Mouse (Mus musculus) intestine, embryonic 15.5 days (tissue): ENCODE results near the gene Ascl2. TPM values are rescaled to one million over a fixed set of nuclear protein-coding genes. Genes with fewer than 3 reads are reported as not detected.
A peak's percentile ranks its signal among the peaks of the same experiment; 100 is the strongest.

Experiments
- ATAC-seq: fragments of 200-750 bp; cut with Nextera tagmentation; 2 replicates; pipeline ENCODE4 v1.8.0; 2017; ENCODE audit warnings: moderate TSS enrichment, moderate library complexity
- H3K27ac ChIP-seq: fragments of 300-500 bp; sonication (generic); 2 replicates; pipeline ENCODE4 v1.5.1; 2015; ENCODE audit warnings: mild to moderate bottlenecking, inconsistent platforms
- H3K27me3 ChIP-seq: fragments of 300-500 bp; sonication (generic); replicated peaks from 2 replicates; pipeline ENCODE4 v1.6.1; 2015; ENCODE audit warnings: inconsistent platforms
- H3K36me3 ChIP-seq: fragments of 300-500 bp; sonication (generic); 2 replicates; pipeline ENCODE4 v1.6.1; 2015; ENCODE audit warnings: inconsistent platforms
- H3K4me1 ChIP-seq: fragments of 300-500 bp; sonication (generic); replicated peaks from 2 replicates; pipeline ENCODE4 v1.6.1; 2015; ENCODE audit warnings: inconsistent platforms
- H3K4me2 ChIP-seq: fragments of 300-500 bp; sonication (generic); replicated peaks from 2 replicates; pipeline ENCODE4 v1.6.1; 2015; ENCODE audit warnings: mild to moderate bottlenecking, inconsistent platforms
- H3K4me3 ChIP-seq: fragments of 300-500 bp; sonication (generic); replicated peaks from 2 replicates; pipeline ENCODE4 v1.5.1; 2015; ENCODE audit warnings: inconsistent platforms
- H3K9ac ChIP-seq: fragments of 300-500 bp; sonication (generic); 2 replicates; pipeline ENCODE4 v1.6.1; 2015; ENCODE audit warnings: inconsistent platforms
- H3K9me3 ChIP-seq: fragments of 300-500 bp; sonication (generic); 2 replicates; pipeline ENCODE4 v1.6.1; 2016; ENCODE audit warnings: inconsistent platforms
- WGBS: fragments of 180-500 bp; shearing (Covaris S2); methylation state at CpG from one replicate; pipeline ENCODE4 v1.1.7; 2015; 5-methylcytosine and 5-hydroxymethylcytosine counted together
- polyA plus RNA-seq: library from polyadenylated mRNA; unstranded; fragments of >200 nt; fragmentation: Nextera tagmentation; extraction: Ambion mirVana; gene quantifications from 2 replicates; pipeline ENCODE4 v1.2.1, GENCODE M21; 2015

Ascl2 gene
- polyA plus RNA-seq, 1 experiment from 2014 or later, result 12.6 TPM

GRCm38 (mm10) chr7:142995004-142995403 is 25.9 kb upstream of the Ascl2 start:
- H3K4me3 ChIP-seq, result no peak overlapping the region
- no peak for ATAC-seq
- no peak overlapping the region for H3K4me2 ChIP-seq
- H3K36me3 ChIP-seq, result no peaks in the 10 kb centered on the region
- H3K27ac ChIP-seq, result no peak overlapping the region
- H3K9me3 ChIP-seq, result no peaks in the 10 kb centered on the region
- no peaks in the 10 kb centered on the region for H3K27me3 ChIP-seq
- no peak overlapping the region for H3K9ac ChIP-seq
- H3K4me1 ChIP-seq, result no peaks in the 10 kb centered on the region

DNA sequence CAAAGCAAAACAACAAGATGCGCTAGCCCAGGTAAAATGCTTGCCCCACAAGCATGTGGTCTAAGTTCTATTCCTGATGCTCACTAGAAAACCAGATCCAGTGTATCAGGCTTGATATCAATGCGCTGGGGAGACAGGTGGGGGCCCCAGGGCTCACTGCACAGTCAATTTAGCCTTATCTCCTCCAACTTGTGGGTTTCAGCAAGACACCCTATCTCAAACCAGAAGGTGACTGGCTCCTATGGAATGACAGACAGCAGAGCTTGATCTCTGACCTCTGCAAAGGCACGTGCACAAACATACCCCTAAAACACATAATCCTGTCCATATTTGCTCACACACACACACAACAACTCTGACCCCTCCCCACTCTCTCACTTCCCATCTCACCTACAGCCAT is 18.7 kb upstream of the Ascl2 start:
- H3K36me3 ChIP-seq, result no peaks in the 10 kb centered on the region
- H3K4me3 ChIP-seq, result no peak overlapping the region
- no peak overlapping the region for H3K9ac ChIP-seq
- H3K4me1 ChIP-seq, result no peaks in the 10 kb centered on the region
- WGBS, result 65% methylated on average over 3 of the region's 3 CpGs
- H3K9me3 ChIP-seq, result no peaks in the 10 kb centered on the region
- H3K4me2 ChIP-seq, result no peak overlapping the region
- H3K27me3 ChIP-seq, result no peaks in the 10 kb centered on the region
- ATAC-seq, result no peak
- no peak overlapping the region for H3K27ac ChIP-seq

- WGBS, result 89% methylated on average over 4 of the region's 4 CpGs
Measured at GRCm38 (mm10) chr7:142985146-142985545, 16.1 kb upstream of the Ascl2 start.

DNA sequence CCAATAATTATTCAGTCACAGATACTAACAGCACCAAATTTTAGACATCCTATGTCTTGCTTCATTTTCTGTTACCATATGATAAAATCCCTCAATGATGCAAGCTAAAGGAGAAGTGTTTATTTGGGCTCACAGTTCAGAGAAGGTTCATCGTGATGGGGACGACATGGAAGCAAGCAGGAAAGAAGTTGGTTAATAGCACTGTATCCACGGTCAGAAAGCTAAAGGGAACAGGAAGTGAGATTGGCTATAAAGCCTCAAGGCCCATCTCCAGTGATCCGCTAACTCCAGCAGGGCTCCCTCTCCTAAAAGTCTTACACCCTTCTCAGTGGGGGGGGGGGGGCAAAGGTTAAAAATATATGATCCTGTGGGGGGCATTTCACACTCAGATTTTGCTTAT is 12.8 kb upstream of the Ascl2 start:
- no peak for ATAC-seq
- WGBS, result 60% methylated on average over 4 of the region's 4 CpGs

More at GRCm38 (mm10) chr7:142985146-142985545, 16.1 kb upstream of the Ascl2 start:
- no peaks in the 10 kb centered on the region for H3K9me3 ChIP-seq
- no peak overlapping the region for H3K9ac ChIP-seq
- no peaks in the 10 kb centered on the region for H3K4me1 ChIP-seq
- no peaks in the 10 kb centered on the region for H3K27me3 ChIP-seq
- no peak overlapping the region for H3K27ac ChIP-seq
- no peak for ATAC-seq
- H3K36me3 ChIP-seq, result no peaks in the 10 kb centered on the region
- no peak overlapping the region for H3K4me2 ChIP-seq
- no peak overlapping the region for H3K4me3 ChIP-seq

GRCm38 (mm10) chr7:142967884-142968808 is 918 bp downstream of the Ascl2 start:
- H3K27me3 ChIP-seq, result peaks cover 74% of the 10 kb centered on the region
- peak overlapping the region; percentile 48 for H3K4me3 ChIP-seq
- peak overlapping the region; percentile 50 for H3K9ac ChIP-seq
- peak overlapping the region; percentile 68 for H3K27ac ChIP-seq
- peak overlapping the region; percentile 99 for H3K4me2 ChIP-seq
- ATAC-seq, result peak; percentile 61
- H3K4me1 ChIP-seq, result peaks cover 22% of the 10 kb centered on the region
- under 1% methylated on average over 90 of the region's 90 CpGs for WGBS
- no peaks in the 10 kb centered on the region for H3K36me3 ChIP-seq
- no peaks in the 10 kb centered on the region for H3K9me3 ChIP-seq

More for the DNA sequence above, 12.8 kb upstream of the Ascl2 start:
- H3K4me3 ChIP-seq, result no peak overlapping the region
- no peak overlapping the region for H3K9ac ChIP-seq
- no peaks in the 10 kb centered on the region for H3K36me3 ChIP-seq
- no peaks in the 10 kb centered on the region for H3K4me1 ChIP-seq
- no peaks in the 10 kb centered on the region for H3K27me3 ChIP-seq
- no peaks in the 10 kb centered on the region for H3K9me3 ChIP-seq
- no peak overlapping the region for H3K27ac ChIP-seq
- no peak overlapping the region for H3K4me2 ChIP-seq

DNA sequence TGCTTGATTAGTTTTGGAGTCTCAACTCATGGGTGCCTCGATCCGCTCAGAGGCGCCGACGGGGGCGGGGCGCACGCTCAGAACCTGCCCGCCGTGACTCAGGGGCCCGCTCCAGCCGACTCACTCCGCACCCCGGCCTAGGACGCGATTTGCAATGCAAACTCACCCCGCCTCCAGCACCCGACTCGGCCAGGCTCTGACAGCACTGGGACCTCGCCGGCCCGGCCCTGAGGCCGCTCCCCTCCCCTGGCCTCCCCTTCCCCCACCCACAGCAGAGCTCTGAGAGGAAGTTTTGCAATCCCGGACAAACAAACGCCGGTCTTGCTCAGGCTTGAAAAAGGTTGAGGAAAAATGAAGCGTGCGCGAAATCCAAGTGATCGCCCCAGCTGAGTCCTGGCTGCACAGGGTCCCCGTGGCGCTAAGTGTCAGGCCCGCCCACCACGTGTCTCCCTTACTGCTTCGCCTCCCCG is 1.6 kb downstream of the Ascl2 start:
- Histone ChIP-seq H3K4me1 (peaks cover 22% of the 10 kb centered on the region), H3K9me3 (no peaks in the 10 kb centered on the region), H3K27me3 (peaks cover 74% of the 10 kb centered on the region), H3K4me2 (peak overlapping the region; percentile 99), H3K4me3 (peak overlapping the region; percentile 48), H3K36me3 (no peaks in the 10 kb centered on the region), H3K27ac (peak overlapping the region; percentile 68), H3K9ac (peak overlapping the region; percentile 50)
- ATAC-seq, result peak; percentile 87
- 2% methylated on average over 36 of the region's 36 CpGs for WGBS

GRCm38 (mm10) chr7:142959752-142960151 is 9.3 kb downstream of the Ascl2 start:
- 79% methylated on average over 4 of the region's 4 CpGs for WGBS
- Histone ChIP-seq H3K4me1 (no peaks in the 10 kb centered on the region), H3K9ac (no peak overlapping the region)

DNA sequence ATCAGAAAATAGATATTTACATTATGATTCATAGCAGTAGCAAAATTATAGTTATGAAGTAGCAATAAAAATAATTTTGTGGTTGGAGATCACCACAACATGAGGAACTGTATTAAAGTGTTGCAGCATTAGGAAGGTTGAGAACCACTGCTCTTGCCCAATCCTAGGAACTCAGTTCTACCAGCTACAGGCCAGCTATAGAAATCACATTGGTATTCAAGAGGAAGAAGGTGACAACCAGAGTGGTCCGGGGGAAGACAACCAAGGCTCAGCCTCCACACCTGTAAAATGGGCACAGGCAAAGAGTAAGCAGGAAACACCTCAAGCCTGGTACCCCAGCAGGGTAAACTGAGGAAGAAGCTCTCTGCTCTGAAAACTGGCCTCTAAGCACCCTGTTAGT is 10.2 kb downstream of the Ascl2 start:
- no peaks in the 10 kb centered on the region for H3K36me3 ChIP-seq
- WGBS, result 100% methylated on average over 1 of the region's 1 CpGs
- H3K9me3 ChIP-seq, result no peaks in the 10 kb centered on the region
- no peaks in the 10 kb centered on the region for H3K4me1 ChIP-seq
- H3K27ac ChIP-seq, result no peak overlapping the region
- ATAC-seq, result no peak
- no peak overlapping the region for H3K4me2 ChIP-seq
- no peak overlapping the region for H3K9ac ChIP-seq
- H3K27me3 ChIP-seq, result 0 out of 2 replicates have a peak, but pooled peaks cover 3% of the 10 kb centered on the region
- no peak overlapping the region for H3K4me3 ChIP-seq

More at GRCm38 (mm10) chr7:142959752-142960151, 9.3 kb downstream of the Ascl2 start:
- Histone ChIP-seq H3K36me3 (no peaks in the 10 kb centered on the region), H3K4me3 (no peak overlapping the region), H3K27me3 (peaks cover 12% of the 10 kb centered on the region), H3K4me2 (no peak overlapping the region), H3K27ac (no peak overlapping the region), H3K9me3 (no peaks in the 10 kb centered on the region)
- ATAC-seq, result no peak

DNA sequence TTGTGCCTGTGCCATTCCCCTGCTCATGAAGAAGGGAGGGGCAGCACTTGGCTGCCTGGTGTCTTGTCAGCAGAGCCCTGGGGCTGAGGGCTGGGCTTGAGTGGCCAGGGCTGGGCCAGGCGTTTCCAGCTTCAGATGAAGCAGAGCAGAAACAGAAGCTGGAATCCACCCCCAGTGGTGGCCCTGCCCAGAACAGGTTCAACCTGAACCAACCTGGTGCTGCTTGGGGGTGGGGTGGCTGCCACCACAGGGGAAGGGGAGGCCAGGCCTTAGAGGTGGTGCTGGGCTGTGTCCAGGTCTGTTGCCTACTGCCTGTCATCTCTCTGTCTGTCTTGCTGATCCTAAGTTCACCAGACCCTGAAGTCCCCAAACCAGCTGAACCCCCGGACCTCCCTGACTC is 13.0 kb downstream of the Ascl2 start:
- no peaks in the 10 kb centered on the region for H3K9me3 ChIP-seq
- 64% methylated on average over 2 of the region's 2 CpGs for WGBS
- no peak for ATAC-seq
- no peak overlapping the region for H3K27ac ChIP-seq
- H3K9ac ChIP-seq, result no peak overlapping the region
- no peak overlapping the region for H3K4me2 ChIP-seq
- 0 out of 2 replicates have a peak, but pooled peaks cover 3% of the 10 kb centered on the region for H3K27me3 ChIP-seq
- no peaks in the 10 kb centered on the region for H3K36me3 ChIP-seq
- H3K4me1 ChIP-seq, result no peaks in the 10 kb centered on the region
- no peak overlapping the region for H3K4me3 ChIP-seq

GRCm38 (mm10) chr7:142949568-142949967 is 19.5 kb downstream of the Ascl2 start:
- no peaks in the 10 kb centered on the region for H3K36me3 ChIP-seq
- no peak overlapping the region for H3K27ac ChIP-seq
- no peaks in the 10 kb centered on the region for H3K9me3 ChIP-seq
- no peaks in the 10 kb centered on the region for H3K27me3 ChIP-seq
- no peaks in the 10 kb centered on the region for H3K4me1 ChIP-seq
- H3K9ac ChIP-seq, result no peak overlapping the region
- ATAC-seq, result peak; percentile 55; the same call in 1 of the 2 replicates
- WGBS, result 5% methylated on average over 1 of the region's 1 CpGs
- no peak overlapping the region for H3K4me3 ChIP-seq
- no peak overlapping the region for H3K4me2 ChIP-seq

DNA sequence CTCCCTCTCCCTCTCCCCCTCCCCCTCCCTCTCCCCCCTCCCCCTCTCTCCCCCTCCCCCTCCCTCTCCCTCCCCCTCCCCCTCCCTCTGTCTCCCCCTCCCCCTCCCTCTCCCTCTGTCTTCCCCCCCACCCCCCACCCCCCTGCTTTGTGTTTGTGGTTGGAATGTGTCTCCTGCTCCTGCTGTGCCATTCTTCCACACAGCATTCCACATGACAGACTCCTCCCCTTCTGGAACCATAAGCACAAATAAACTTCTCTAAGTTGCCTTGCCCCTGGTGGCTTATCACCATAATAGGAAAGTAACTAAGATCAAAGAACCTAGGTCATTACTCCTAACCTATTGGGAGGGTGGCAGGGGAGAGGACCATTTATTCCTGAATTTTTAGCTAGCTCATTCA is 31.4 kb downstream of the Ascl2 start:
- no peaks in the 10 kb centered on the region for H3K36me3 ChIP-seq
- H3K9ac ChIP-seq, result no peak overlapping the region
- H3K4me1 ChIP-seq, result peaks cover 2% of the 10 kb centered on the region; the same call in 1 of the 2 replicates
- no peaks in the 10 kb centered on the region for H3K9me3 ChIP-seq
- ATAC-seq, result no peak
- no peak overlapping the region for H3K4me2 ChIP-seq
- H3K27ac ChIP-seq, result no peak overlapping the region
- H3K4me3 ChIP-seq, result no peak overlapping the region
- no peaks in the 10 kb centered on the region for H3K27me3 ChIP-seq

- peaks cover 8% of the 10 kb centered on the region for H3K4me1 ChIP-seq
- no peak for ATAC-seq
- no peak overlapping the region for H3K4me2 ChIP-seq
- no peak overlapping the region for H3K9ac ChIP-seq
- H3K4me3 ChIP-seq, result no peak overlapping the region
- 78% methylated on average over 14 of the region's 14 CpGs for WGBS
- no peaks in the 10 kb centered on the region for H3K27me3 ChIP-seq
- no peak overlapping the region for H3K27ac ChIP-seq
- H3K36me3 ChIP-seq, result no peaks in the 10 kb centered on the region
- no peaks in the 10 kb centered on the region for H3K9me3 ChIP-seq
Measured at GRCm38 (mm10) chr7:142935708-142936107, 33.4 kb downstream of the Ascl2 start.
